Mouse (Mus musculus) adrenal gland, postnatal 10 days (tissue): Measurements from ENCODE around the gene Akap8l. TPM values are rescaled to one million over a fixed set of nuclear protein-coding genes. Genes with fewer than 3 reads are reported as not detected.

Source experiments
- DNase-seq: peaks from one replicate; pipeline ENCODE4 v3.0.0; 2021; ENCODE audit warnings: mixed read lengths
- total RNA-seq, 2 experiments: library from RNA; stranded (reverse); gene quantifications; 2 replicates each; pipeline ENCODE4 v1.2.3; 2021

Akap8l gene
- total RNA-seq, 2 experiments from 2014 or later, result 61.0 to 112 TPM

GRCm38 (mm10) chr17:32319950-32320349 lies 30.5 kb downstream of the Akap8l start:
- DNase-seq, result no peak

GRCm38 (mm10) chr17:32317708-32318107 lies 32.7 kb downstream of the Akap8l start:
- DNase-seq, result no peak

- DNase-seq, result no peak
These were observed 33.4 kb downstream of the Akap8l start for GRCm38 (mm10) chr17:32317032-32317431.

GRCm38 (mm10) chr17:32315560-32315959 lies 34.8 kb downstream of the Akap8l start:
- no peak for DNase-seq

- no peak for DNase-seq
These were observed 36.5 kb downstream of the Akap8l start for GRCm38 (mm10) chr17:32313892-32314291.

- DNase-seq, result no peak
These were observed 37.6 kb downstream of the Akap8l start for GRCm38 (mm10) chr17:32312801-32313200.

- DNase-seq, result no peak
These were observed 42.4 kb downstream of the Akap8l start for GRCm38 (mm10) chr17:32307963-32308362.

GRCm38 (mm10) chr17:32298125-32298524 lies 52.3 kb downstream of the Akap8l start:
- DNase-seq, result no peak

- no peak for DNase-seq
These were observed 54.5 kb downstream of the Akap8l start for GRCm38 (mm10) chr17:32295901-32296300.

- no peak for DNase-seq
These were observed 55.2 kb downstream of the Akap8l start for GRCm38 (mm10) chr17:32295160-32295559.

- DNase-seq, result no peak
These were observed 65.2 kb downstream of the Akap8l start for GRCm38 (mm10) chr17:32285138-32285670.

- peak; percentile 94 for DNase-seq
These were observed 65.9 kb downstream of the Akap8l start, which contains the start of gene Brd4 for GRCm38 (mm10) chr17:32284262-32285137. TSS of gene Brd4 (minus strand) at chr17:32284722.

GRCm38 (mm10) chr17:32283771-32284221 lies 66.6 kb downstream of the Akap8l start:
- peak; percentile 73 for DNase-seq

GRCm38 (mm10) chr17:32283341-32283740 lies 67.1 kb downstream of the Akap8l start:
- DNase-seq, result peak; percentile 71

GRCm38 (mm10) chr17:32281611-32282310 lies 68.6 kb downstream of the Akap8l start:
- DNase-seq, result no peak

- DNase-seq, result no peak
These were observed 69.3 kb downstream of the Akap8l start for GRCm38 (mm10) chr17:32281126-32281525.

GRCm38 (mm10) chr17:32280575-32280974 lies 69.8 kb downstream of the Akap8l start:
- no peak for DNase-seq

- DNase-seq, result no peak
These were observed 73.2 kb downstream of the Akap8l start for GRCm38 (mm10) chr17:32277201-32277600.

- no peak for DNase-seq
These were observed 74.8 kb downstream of the Akap8l start for GRCm38 (mm10) chr17:32275568-32275967.
